Mouse (Mus musculus) CH12.LX (cell line): ENCODE data around the gene Clca2.

ENCODE experiments used
- EP300 ChIP-seq: IDR thresholded peaks from 2 replicates; pipeline ENCODE4 v1.6.1; 2011; ENCODE audit warnings: low read length, improper control_type of control experiment
- JUND ChIP-seq: conservative IDR thresholded peaks from 2 replicates; pipeline ENCODE4 v1.6.1; 2011; ENCODE audit warnings: low read depth, low read length, improper control_type of control experiment
- MXI1 ChIP-seq: IDR thresholded peaks from 2 replicates; pipeline ENCODE4 v1.6.1; 2011; ENCODE audit warnings: mild to moderate bottlenecking, low read depth, low read length, improper control_type of control experiment
- NELFE ChIP-seq: IDR thresholded peaks from 2 replicates; pipeline ENCODE4 v1.6.1; 2011; ENCODE audit warnings: low read depth, low read length, improper control_type of control experiment
- RAD21 ChIP-seq: IDR thresholded peaks from 2 replicates; pipeline ENCODE4 v1.6.1; 2011; ENCODE audit warnings: low read depth, mild to moderate bottlenecking, low read length, improper control_type of control experiment, moderate library complexity
- ZNF384 ChIP-seq: IDR thresholded peaks from 2 replicates; pipeline ENCODE4 v1.6.1; 2012; ENCODE audit warnings: low read depth, low read length, improper control_type of control experiment, inconsistent platforms

- TF ChIP-seq JUND (peak; percentile 19; the same call in 1 of the 2 replicates), NELFE (no peak), MXI1 (no peak; the same call in 1 of the 2 replicates), RAD21 (no peak), EP300 (no peak), ZNF384 (no peak)
Measured at GRCm38 (mm10) chr3:145119425-145119824, 20.2 kb upstream of the Clca2 start.
